Mouse (Mus musculus) adrenal gland, adult 8-10 months (tissue): ENCODE results near the gene Mettl21e. TPM values are rescaled to one million over a fixed set of nuclear protein-coding genes. Genes with fewer than 3 reads are reported as not detected.
"Not testable (repeated sequence)": the region's sequence is repeated elsewhere in the genome, so short reads cannot be mapped to it uniquely, and the experiment has no call there.

Experiments used
- DNase-seq: peaks from one replicate; pipeline ENCODE4 v3.0.0; 2022
- total RNA-seq, 4 experiments: library from RNA; stranded (reverse); gene quantifications; 2 replicates each; pipeline ENCODE4 v1.2.4; 2022

Gene Mettl21e
- under 1 TPM in 1 of 4 experiments, not detected in 3; 0.07 TPM for total RNA-seq

DNA sequence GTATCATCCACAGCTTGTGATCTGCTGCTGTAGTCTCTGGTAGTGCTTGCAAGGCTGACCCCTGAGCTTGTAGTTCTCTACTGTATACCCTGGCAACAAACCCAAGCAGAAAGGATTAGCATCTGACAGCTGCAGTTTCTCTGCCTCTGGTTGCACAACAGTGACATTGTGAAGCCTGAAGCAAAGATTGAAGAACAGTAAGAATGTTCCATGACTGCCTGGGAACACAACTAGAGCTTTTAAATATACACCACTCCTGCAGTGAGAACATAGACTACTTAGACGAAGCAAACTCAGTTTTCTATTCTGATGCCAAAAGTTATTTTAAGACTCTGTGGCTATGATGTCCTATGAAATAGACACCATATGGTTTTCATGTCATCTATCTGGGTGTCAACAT lies at the start of gene Mettl21e:
Mettl21e (minus strand) TSS at position 86 of the 400 bp plus-strand sequence.
- no peak for DNase-seq

DNA sequence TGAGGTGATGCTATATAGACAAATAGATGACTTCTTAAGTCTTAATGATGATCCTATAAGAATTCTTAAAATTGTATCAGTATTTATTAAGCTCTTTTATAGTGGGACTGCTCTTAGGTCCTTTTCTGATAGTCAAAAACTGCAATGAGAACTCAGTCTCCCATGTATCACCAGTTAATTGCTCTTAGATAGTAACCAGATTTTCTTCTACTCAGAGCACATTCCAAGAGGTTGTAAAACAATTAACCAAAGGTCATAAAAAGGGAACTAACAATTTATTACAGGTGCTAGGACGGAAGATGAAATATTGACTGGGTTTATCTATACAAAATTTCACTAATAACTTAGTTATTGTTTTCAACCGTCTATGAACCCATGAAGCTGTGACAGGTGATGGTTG lies 21.7 kb upstream of the Mettl21e start:
- DNase-seq: not testable (repeated sequence)

DNA sequence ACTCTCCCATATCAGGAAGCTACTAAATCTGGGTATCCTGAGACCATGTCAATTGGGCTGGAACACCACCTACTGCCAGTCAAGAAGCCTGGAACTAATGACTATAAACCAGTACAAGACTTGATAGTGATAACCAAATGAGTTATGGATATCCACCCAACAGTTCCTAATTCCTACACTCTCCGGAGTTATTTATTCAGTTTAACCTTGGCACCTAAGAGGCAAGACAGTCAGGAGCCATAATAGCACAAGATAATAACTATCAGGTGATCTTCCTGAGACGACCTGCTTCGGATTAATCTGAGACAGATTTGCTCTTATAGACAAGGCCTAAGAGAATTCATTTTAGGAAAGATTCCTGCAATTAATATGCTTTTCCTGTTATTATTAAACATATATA lies 21.2 kb upstream of the Mettl21e start:
- DNase-seq: no peak

DNA sequence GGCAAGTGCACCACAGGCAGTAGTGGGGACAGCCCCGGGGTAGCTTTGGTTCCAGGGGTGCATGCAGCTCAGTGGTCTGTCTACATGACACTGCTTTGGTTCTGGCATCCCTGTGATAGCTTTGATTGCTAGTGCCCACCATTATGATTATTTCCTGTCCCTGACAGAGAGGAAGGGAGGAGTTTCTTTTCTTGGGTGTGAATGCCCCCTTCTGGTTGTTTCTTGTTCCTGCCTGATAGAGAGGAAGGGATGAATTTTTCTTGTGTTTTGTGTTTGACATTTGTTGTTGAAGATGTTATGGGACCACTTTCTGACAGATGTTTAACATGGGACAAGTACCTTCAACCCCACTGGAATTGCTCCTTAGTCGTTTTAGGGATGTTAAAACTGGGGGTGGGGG lies 18.5 kb upstream of the Mettl21e start:
- no peak for DNase-seq

DNA sequence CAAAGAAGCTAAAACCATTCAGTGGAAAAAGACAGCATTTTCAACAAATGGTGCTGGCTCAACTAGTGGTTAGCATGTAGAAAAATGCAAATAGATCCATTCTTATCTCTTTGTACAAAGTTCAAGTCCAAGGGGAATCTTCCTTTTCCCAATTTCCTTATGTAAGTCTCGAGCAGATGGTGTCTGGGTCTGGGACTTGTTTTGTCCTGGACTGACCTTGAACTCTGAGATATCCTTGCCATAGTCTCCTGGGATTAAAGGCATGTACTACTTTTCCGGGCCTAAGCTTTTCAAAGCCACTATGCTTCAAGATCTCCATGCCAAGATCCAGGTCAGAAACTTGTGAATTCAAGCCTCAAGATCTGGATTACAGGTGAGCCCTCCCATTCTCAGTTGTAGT lies 16.6 kb upstream of the Mettl21e start:
- DNase-seq: no peak

DNA sequence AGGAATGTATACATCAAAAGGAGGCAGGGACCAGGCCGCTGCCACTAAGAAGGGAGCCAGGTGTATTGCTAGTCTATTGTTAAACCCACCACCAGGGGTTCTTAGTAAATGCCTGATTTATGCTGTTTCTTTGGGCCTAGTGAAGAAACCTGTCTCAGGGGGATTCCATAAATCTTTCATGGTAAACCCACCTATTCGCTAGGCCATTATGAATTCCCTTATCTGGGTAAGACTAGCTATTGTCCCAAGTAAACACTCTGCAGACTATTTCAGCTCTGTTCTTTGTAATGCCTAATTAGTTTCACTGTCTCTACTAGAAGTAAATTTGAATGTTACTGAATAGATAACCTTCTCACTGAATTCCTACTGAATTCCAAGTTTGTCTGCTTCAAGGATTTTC lies 15.8 kb upstream of the Mettl21e start:
- DNase-seq: not testable (repeated sequence)

DNA sequence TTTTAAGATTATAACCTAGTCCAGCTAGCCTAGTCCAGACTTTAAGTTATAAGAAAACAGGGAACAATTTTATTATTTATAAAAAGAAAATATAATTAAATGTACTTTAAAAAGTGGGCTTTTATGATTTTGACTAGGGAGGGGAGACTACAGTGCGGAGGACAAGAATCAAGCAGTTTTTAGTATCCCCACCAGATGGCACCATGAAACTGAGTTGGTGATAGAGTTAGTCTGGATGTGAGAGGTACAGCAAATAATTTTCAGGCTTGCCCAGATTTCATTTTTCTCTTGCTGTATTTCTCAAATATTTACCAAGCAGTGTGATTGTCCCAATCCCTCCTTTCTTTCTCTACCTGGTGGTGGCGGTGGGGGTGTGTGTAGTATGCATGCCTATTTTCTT lies 10.3 kb upstream of the Mettl21e start:
- peak; percentile 10 for DNase-seq

DNA sequence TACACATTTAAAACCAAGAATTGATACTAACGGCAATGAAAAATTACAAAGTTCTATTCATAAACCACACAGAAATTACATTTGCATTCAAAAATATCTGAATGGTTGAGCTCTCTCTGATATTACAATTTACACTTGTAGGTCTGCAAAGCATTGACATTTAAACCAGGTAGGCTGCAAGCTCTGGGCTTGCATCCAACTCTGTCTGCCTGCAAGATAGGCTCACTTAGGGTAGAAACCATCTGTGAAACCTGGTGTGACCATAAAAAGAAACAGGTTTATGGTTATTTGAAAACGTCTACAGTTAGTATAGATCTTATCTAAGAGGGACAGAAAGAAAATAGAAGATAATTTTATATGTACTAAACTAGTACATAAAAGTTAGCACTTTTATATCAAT lies 1.6 kb downstream of the Mettl21e start:
- no peak for DNase-seq

DNA sequence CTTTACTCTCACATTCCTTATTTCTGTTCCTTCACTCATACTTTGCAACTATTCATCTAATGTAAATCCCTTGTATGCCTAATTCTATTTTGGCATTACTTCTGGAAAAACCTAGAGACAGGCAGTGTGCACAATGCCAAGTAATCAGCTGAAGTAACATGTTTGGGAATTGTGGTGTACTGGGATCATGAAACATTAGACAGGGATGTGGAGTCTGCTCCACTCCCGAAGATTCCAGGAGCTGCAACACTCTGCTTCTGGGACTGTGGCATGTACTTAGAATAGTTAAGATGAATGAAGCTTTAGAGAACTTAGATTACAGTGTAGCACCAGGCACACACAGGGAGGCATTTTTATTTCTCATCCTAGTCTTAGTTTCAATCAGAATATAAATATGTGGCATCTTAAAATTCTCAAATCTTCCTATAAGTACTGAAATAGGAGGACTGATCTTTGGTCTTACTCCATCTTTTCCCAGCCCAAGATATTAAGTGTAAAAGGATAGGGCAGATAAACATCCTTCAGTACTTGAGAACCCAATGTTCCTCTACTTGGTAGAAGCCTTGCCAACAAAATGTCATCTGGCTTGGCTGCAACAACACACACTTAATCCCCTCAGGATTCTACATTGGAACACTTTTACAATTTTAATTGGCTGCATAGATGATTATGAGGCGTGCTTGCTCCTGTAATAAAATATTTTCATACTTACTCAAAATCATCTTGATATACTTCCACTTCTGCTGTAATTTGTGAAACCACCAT lies 2.2 kb downstream of the Mettl21e start:
- DNase-seq: no peak

DNA sequence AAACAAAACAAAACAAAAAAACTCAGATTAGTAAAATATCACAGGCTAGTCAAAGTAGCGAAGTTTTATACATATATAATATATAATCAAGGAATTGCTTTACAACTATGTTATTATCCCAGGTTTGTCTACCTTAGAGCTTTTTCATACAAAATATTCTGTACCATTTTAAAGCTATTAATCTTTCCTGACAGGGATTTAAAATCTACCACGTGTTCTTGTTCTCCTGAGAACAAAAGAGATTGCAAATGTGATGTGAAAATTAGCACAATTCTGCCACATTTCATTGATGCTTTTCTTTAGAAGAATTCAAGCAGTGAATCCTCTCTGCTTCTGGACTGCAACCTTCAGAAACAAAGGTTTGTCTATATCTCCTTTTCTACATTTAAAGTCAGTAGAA lies 4.3 kb downstream of the Mettl21e start:
- no peak for DNase-seq

DNA sequence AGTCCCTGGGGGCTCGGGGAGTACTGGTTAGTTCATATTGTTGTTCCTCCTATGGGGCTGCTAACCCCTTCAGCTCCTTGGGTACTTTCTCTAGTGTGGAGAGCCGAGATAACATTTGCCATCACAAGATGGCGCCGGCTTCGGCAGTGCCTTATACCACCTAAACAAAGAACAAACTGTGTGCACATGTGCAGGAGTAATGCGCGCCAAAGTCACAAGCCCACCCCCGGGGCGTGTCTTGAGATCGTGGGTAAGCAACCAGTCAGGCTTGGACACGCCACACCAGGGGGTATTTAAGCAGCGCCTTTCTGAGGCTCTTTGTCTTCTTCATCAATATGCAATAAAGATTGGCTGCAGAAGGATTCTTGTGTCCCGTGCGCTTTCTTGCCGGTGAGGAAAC lies 15.9 kb downstream of the Mettl21e start:
- DNase-seq: no peak

DNA sequence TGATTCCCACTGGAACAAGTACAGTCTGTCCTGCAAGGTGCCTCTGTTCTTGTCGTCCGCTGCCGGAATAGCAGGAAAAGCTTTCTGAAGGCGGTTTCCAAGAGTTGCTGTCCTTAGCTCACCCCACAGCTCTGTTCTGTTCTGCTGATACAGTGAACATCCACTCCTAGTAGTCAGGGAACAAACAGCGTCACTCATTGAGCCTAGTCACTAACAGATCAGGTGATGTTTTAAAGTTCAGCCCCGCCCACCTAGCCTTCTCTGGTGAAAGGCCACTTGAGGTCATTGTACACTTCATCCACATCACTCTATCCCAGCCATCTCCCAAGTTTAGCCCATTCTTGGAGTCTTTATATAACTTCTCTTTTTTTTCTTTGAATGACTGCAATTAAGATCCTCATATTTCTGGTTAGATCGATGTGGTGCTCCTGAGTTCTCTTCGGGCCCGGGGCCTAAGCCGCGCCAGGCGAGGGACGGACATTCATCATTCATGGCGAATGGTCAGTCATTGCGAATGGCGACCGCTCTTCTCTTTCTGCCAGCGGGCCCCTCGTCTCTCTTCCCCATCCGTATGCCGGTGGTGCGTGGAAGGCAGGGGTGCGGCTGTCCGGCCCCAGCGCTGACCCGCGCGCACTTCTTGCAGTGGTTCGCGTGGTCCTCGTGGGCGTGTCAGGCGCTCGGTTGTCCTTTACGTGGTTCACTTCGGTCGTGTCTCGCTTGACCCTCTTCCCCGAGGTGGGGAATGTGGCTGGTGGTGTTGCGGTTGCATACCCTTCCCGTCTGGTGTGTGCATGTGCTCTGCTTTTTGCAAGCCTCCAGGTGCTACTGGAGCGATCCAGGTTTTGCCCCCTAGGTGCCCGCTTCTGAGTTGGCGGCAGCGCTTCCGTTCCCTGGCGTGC lies 20.2 kb downstream of the Mettl21e start:
- no peak for DNase-seq

DNA sequence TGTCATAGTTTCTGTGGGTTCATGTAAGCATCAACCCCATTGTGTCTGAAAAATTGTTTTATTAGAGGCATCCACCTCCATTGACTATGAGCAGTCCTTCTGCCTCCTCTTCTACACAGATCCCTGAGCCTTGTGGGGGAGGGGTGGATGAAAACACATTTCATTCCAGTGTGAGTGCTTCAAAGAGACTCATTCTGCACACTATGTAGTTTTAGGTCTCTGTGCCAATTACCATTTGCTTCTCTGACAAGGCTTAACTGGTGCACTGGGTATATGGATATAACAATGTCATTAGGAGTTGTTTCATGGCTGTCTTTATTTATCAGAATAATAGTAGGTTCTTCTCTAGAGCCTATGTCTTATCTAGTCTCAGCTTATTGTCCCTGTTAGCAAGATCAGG lies 32.4 kb downstream of the Mettl21e start:
- no peak for DNase-seq

DNA sequence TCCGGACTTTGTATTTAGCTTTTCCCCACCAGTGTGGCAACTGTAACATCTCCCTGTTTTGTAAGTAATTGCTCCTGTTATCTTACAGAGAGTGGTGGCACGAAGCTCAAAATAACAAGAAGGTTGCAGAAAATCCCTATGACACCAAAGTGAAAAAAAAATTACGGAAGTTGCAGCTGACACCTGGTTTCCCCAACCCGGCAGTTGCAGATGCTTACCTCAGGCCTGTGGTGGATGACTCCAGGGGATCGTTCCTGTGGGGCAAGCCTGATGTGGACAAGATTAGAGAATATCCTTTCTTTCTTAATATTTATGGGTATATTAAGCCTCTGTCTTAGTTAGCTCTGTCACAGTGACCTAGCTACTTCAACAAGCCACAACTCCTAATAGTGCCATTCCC lies 40.7 kb downstream of the Mettl21e start:
- no peak for DNase-seq

DNA sequence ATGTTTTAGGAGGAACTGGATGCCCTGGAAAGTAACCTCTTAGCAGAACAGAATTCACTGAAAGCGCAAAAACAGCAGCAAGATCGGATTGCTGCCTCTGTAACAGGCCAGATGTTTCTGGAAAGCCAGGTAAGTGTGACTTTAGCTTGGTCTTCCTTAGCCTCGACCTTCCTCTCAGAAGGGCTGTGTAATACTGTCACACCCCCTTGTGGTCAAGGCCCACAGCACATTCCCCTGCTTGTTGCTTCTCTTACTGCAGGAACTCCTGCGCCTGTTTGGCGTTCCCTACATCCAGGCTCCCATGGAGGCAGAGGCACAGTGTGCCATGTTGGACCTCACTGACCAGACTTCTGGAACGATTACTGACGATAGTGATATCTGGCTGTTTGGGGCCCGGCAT lies 44.9 kb downstream of the Mettl21e start:
- no peak for DNase-seq

DNA sequence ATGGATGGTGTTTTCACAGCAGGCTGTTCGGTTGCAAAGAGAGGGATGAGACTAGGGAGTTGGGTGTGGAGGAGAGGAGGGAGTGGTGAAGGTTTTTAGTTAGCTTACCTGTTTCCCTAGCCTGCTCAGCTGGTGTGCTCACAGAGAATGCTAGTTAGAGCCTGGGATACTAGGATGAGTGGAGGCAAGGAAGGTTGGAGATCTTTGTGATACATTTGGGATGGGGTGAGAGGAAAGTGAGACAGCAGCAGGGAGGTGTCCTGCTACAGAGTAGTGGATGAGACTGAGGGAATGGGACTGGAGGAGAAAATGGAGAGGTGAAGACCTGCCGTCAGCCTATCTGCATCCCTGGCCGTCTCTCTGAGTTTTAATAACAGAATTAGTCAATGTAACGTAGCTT lies 46.1 kb downstream of the Mettl21e start:
- DNase-seq: no peak

DNA sequence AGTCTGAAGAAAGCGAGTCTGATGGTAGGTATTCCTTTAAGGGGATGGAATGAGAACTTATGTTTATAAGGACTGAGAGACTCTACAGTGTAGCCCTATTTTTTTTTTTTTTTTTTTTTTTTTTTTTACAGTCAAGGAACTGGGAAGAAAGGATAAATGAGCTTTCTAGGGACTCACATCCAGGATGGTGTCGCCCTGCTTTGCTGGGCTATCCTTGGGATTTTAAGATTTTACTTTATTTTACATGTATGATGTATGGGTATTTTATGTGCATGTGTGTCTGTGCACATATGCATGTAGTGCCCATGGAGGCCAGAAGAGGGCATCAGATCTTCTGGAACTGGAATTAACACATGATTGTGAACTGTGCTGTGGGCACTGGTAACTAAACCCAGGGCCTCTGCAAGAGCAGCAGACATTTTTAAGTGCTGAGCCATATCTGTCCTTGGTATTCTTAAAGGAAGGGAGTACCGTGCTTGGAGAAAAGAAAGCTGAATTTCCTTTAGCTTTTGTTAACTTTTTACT lies 50.8 kb downstream of the Mettl21e start:
- no peak for DNase-seq

DNA sequence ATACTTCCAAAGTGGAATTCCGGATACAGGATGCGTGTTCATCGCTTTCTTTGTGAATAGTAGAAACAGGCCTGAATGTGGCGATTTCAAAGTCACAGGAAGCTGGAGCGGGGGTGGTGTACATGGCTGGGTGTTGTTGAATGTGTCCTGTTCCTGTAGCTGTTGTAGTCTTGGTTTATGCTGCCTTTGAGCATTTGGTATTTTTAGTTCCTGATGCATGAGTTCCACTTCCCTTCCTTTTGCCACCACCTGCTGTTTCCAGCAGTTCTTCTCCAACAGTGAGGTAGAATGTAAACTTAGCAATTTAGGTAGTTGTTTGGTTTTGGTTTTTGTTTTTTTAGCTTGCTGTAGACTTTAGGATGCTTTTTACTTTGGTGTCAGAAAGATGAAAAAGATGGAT lies 56.4 kb downstream of the Mettl21e start:
- DNase-seq: no peak

DNA sequence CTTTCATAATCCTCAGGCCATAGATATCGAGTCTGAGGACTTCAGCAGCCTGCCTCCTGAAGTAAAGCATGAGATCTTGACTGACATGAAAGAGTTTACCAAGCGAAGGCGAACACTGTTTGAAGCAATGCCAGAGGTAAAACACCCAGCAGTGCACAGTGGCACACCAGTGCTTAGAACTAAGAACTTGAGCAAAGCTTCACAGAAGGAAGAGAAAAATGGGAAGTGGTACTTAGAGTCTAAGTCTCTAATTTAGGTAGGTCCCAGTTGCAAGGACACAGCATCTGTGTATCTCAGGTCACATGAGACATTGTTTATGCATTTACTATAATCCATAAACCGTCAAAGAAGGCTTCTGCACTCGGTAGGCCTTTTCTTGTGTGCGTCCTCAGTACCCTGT lies 56.9 kb downstream of the Mettl21e start:
- no peak for DNase-seq

DNA sequence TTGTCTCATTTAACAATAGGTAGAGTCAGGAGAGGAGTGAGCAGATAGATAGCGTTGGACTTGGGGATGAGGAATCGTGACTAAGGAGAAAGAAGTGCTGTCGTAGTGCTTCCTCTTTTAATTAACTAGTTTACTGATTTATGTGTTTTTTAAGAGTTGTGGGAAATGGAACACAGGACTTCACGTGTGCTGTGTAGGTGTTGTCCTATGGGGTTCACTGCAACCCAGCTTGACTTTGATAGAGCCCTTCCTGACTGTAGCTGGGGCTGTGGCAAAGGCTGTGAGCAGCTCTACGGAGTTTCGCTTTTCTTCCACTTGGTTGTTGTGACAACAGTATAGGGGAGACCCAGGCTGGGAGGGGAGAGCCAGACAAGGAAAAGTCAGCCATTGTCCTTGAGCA lies 60.4 kb downstream of the Mettl21e start:
- no peak for DNase-seq

DNA sequence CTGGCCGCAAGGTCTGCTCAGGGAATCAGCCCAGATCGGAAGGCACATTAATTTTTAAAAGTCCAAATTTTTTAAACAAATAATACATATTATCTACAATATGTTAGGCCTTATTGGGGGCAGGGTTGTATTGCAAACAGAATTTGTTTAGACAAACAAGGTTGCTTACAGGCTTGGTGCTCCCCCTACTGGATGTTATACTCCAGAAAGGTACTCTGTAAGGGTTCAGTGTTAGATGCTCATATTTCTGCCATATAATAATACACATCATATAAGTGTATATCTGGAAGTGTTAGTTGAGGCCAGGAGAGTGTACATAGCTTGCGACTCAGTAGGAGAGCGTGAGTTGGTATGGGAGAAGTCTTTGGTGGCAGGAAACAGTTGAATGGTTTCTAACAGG lies 63.5 kb downstream of the Mettl21e start:
- no peak for DNase-seq
